Mouse (Mus musculus) intestine, embryonic 15.5 days (tissue): ENCODE measurements around the gene Mtx1. TPM values are rescaled to one million over a fixed set of nuclear protein-coding genes. Genes with fewer than 3 reads are reported as not detected.

Experiments used
- microRNA counts: library from miRNA; unstranded; fragments of <30 nt; microRNA quantifications from one replicate; lab custom pipeline; 2016
- polyA plus RNA-seq: library from polyadenylated mRNA; unstranded; fragments of >200 nt; fragmentation: Nextera tagmentation; extraction: Ambion mirVana; gene quantifications from 2 replicates; pipeline ENCODE4 v1.2.1, GENCODE M21; 2015

Gene Mtx1
- polyA plus RNA-seq, 1 experiment from 2014 or later: 214 TPM

MicroRNAs encoded within 50 kb of the gene (microRNA counts, 519-probe panel; counts per million panel counts)
- 97.1 counts per million, percentile 29 among the panel's probes with 10 or more counts for microRNA mmu-miR-92b (lab: Ali Mortazavi, UCI)

Other genes with a start within 250 kb of the Mtx1 start
- gene Rusc1, start 133.8 kb downstream of the Mtx1 start, polyA plus RNA-seq: 25.6 and 26.6 TPM in 2 replicates
- gene Gm43738, start 126.0 kb downstream of the Mtx1 start, polyA plus RNA-seq: 0.08 TPM in 1 of 2 replicates, not detected in the other
- 481 and 531 TPM in 2 replicates for gene Fdps, start 125.1 kb downstream of the Mtx1 start, polyA plus RNA-seq
- gene Pklr, start 90.9 kb downstream of the Mtx1 start, polyA plus RNA-seq: 58.8 and 74.1 TPM in 2 replicates
- 2.4 and 2.6 TPM in 2 replicates for gene Hcn3, start 66.9 kb downstream of the Mtx1 start, polyA plus RNA-seq
- 21.2 and 25.4 TPM in 2 replicates for gene Clk2, start 62.3 kb downstream of the Mtx1 start, polyA plus RNA-seq
- 115 and 124 TPM in 2 replicates for gene Scamp3, start 49.6 kb downstream of the Mtx1 start, polyA plus RNA-seq
- 17.9 and 19.3 TPM in 2 replicates for gene Fam189b, start 43.9 kb downstream of the Mtx1 start, polyA plus RNA-seq
- gene Gba, start 24.2 kb downstream of the Mtx1 start, polyA plus RNA-seq: 53.5 and 53.7 TPM in 2 replicates
- 20.4 and 23.0 TPM in 2 replicates for gene Thbs3, start 11.9 kb downstream of the Mtx1 start, polyA plus RNA-seq
- 10.1 and 19.7 TPM in 2 replicates for gene Muc1, start 2.0 kb upstream of the Mtx1 start, polyA plus RNA-seq
- 348 and 351 TPM in 2 replicates for gene Krtcap2, start 18.9 kb upstream of the Mtx1 start, polyA plus RNA-seq
- gene Trim46, start 19.2 kb upstream of the Mtx1 start, polyA plus RNA-seq: 2.9 and 4.1 TPM in 2 replicates
- gene Dpm3, start 32.3 kb upstream of the Mtx1 start, polyA plus RNA-seq: 131 and 134 TPM in 2 replicates
- gene Slc50a1, start 43.5 kb upstream of the Mtx1 start, polyA plus RNA-seq: 60.6 and 63.9 TPM in 2 replicates
- 57.9 and 58.5 TPM in 2 replicates for gene Efna1, start 54.1 kb upstream of the Mtx1 start, polyA plus RNA-seq
- gene Efna3, start 95.9 kb upstream of the Mtx1 start, polyA plus RNA-seq: 9.0 and 9.2 TPM in 2 replicates
- gene Efna4, start 110.9 kb upstream of the Mtx1 start, polyA plus RNA-seq: 16.9 and 18.1 TPM in 2 replicates
- gene Adam15, start 122.9 kb upstream of the Mtx1 start, polyA plus RNA-seq: 45.5 and 49.5 TPM in 2 replicates
- gene Dcst2, start 134.9 kb upstream of the Mtx1 start, polyA plus RNA-seq: 1.4 and 1.5 TPM in 2 replicates
- gene Dcst1, start 138.2 kb upstream of the Mtx1 start, polyA plus RNA-seq: 1.6 and 1.9 TPM in 2 replicates
- 8.9 and 10.4 TPM in 2 replicates for gene Zbtb7b, start 167.7 kb upstream of the Mtx1 start, polyA plus RNA-seq
- not detected in 2 replicates for gene Lenep, start 175.7 kb upstream of the Mtx1 start, polyA plus RNA-seq
- 32.9 and 33.3 TPM in 2 replicates for gene Flad1, start 184.8 kb upstream of the Mtx1 start, polyA plus RNA-seq
- gene Cks1b, start 191.3 kb upstream of the Mtx1 start, polyA plus RNA-seq: 383 and 386 TPM in 2 replicates
- 85.6 and 87.3 TPM in 2 replicates for gene Shc1, start 191.4 kb upstream of the Mtx1 start, polyA plus RNA-seq
- gene Pygo2, start 203.1 kb upstream of the Mtx1 start, polyA plus RNA-seq: 32.7 and 33.2 TPM in 2 replicates
- 39.2 and 40.2 TPM in 2 replicates for gene Pbxip1, start 209.6 kb upstream of the Mtx1 start, polyA plus RNA-seq
- gene Pmvk, start 227.5 kb upstream of the Mtx1 start, polyA plus RNA-seq: 62.7 and 69.6 TPM in 2 replicates